Mouse (Mus musculus) CH12.LX (cell line): ENCODE results near the gene Abcb8. TPM values are rescaled to one million over a fixed set of nuclear protein-coding genes. Genes with fewer than 3 reads are reported as not detected.

Source experiments
- DNase-seq: peaks from one replicate; pipeline ENCODE4 v3.0.0-alpha.2; 2013; ENCODE audit errors: extremely low read depth
- H3K27ac ChIP-seq: 2 replicates; pipeline ENCODE4 v1.5.1; 2012; ENCODE audit warnings: low read depth, mild to moderate bottlenecking, control low read depth, moderate library complexity; ENCODE audit not compliant: insufficient read depth
- H3K27me3 ChIP-seq: replicated peaks from 2 replicates; pipeline ENCODE3; 2012; ENCODE audit warnings: inconsistent platforms
- H3K36me3 ChIP-seq, 2 experiments: replicated peaks in 1 of 2; 2 replicates each; pipeline versions ENCODE3 to v1.6.1; 2012; ENCODE audit warnings: inconsistent platforms in 1 of 2, low read length in 1 of 2, mild to moderate bottlenecking in 1 of 2, mixed read lengths in 1 of 2, moderate library complexity in 1 of 2; ENCODE audit not compliant: control insufficient read depth in 1 of 2, insufficient read depth in 1 of 2
- H3K4me1 ChIP-seq, 2 experiments: 2 replicates each; pipeline ENCODE4 v1.6.1; 2012; ENCODE audit warnings: inconsistent platforms in 1 of 2, moderate library complexity in 1 of 2; ENCODE audit not compliant: insufficient read depth in 2 of 2, control insufficient read depth in 1 of 2
- H3K4me2 ChIP-seq: 2 replicates; pipeline ENCODE4 v1.6.1; 2012; ENCODE audit warnings: low read depth, mild to moderate bottlenecking, control low read depth; ENCODE audit not compliant: poor library complexity, insufficient read depth, severe bottlenecking
- H3K4me3 ChIP-seq, 3 experiments: fragments of 150-350 bp in 1 of 3; sonication (generic) in 1 of 3; replicated peaks in 1 of 3; 2 replicates each; pipeline versions ENCODE3 to v1.5.1; 2011 to 2012; ENCODE audit warnings: low read depth in 2 of 3, low read length in 2 of 3, mild to moderate bottlenecking in 2 of 3, moderate library complexity in 2 of 3, control low read depth in 1 of 3, improper control_type of control experiment in 1 of 3, inconsistent platforms in 1 of 3, mixed read lengths in 1 of 3; ENCODE audit not compliant: poor library complexity in 1 of 3
- H3K79me2 ChIP-seq: replicated peaks from 2 replicates; pipeline ENCODE4 v1.6.1; 2012; ENCODE audit warnings: mild to moderate bottlenecking, moderate library complexity; ENCODE audit not compliant: control insufficient read depth, poor library complexity, insufficient read depth, severe bottlenecking; ENCODE audit errors: extremely low read depth
- H3K9ac ChIP-seq: 2 replicates; pipeline ENCODE4 v1.6.1; 2012; ENCODE audit warnings: low read depth, mild to moderate bottlenecking, control low read depth, moderate library complexity; ENCODE audit not compliant: insufficient read depth
- H3K9me3 ChIP-seq: replicated peaks from 2 replicates; pipeline ENCODE3; 2012; ENCODE audit warnings: low read length, inconsistent platforms, mixed read lengths
- CHD1 ChIP-seq: IDR thresholded peaks from 2 replicates; pipeline ENCODE4 v1.6.1; 2012; ENCODE audit warnings: low read depth, low read length, improper control_type of control experiment, inconsistent platforms
- CHD2 ChIP-seq: IDR thresholded peaks from 2 replicates; pipeline ENCODE4 v1.6.1; 2011; ENCODE audit warnings: low read length, improper control_type of control experiment
- CTCF ChIP-seq, 2 experiments: IDR thresholded peaks in 1 of 2; conservative IDR thresholded peaks in 1 of 2; 2 replicates each; pipeline ENCODE4 v1.5.1; 2011 to 2012; ENCODE audit warnings: low read depth in 2 of 2, low read length in 2 of 2, improper control_type of control experiment in 1 of 2, inconsistent platforms in 1 of 2, mild to moderate bottlenecking in 1 of 2, moderate library complexity in 1 of 2
- ETS1 ChIP-seq: conservative IDR thresholded peaks from 2 replicates; pipeline ENCODE4 v1.6.1; 2012; ENCODE audit warnings: low read depth, mild to moderate bottlenecking, inconsistent platforms, low read length, improper control_type of control experiment, moderate library complexity
- MAX ChIP-seq: IDR thresholded peaks from 2 replicates; pipeline ENCODE4 v1.6.1; 2011; ENCODE audit warnings: low read length, improper control_type of control experiment
- MEF2A ChIP-seq: IDR thresholded peaks from 2 replicates; pipeline ENCODE4 v1.6.1; 2014; ENCODE audit warnings: low read depth, mild to moderate bottlenecking, inconsistent platforms, low read length, improper control_type of control experiment, borderline replicate concordance
- PAX5 ChIP-seq: IDR thresholded peaks from 2 replicates; pipeline ENCODE4 v1.6.1; 2012; ENCODE audit warnings: low read length, inconsistent platforms, mixed read lengths
- RAD21 ChIP-seq: IDR thresholded peaks from 2 replicates; pipeline ENCODE4 v1.6.1; 2011; ENCODE audit warnings: low read depth, mild to moderate bottlenecking, low read length, improper control_type of control experiment, moderate library complexity
- RCOR1 ChIP-seq: conservative IDR thresholded peaks from 2 replicates; pipeline ENCODE4 v1.6.1; 2012; ENCODE audit warnings: low read depth, mild to moderate bottlenecking, inconsistent platforms, low read length, improper control_type of control experiment
- SIN3A ChIP-seq: IDR thresholded peaks from 2 replicates; pipeline ENCODE4 v1.6.1; 2012; ENCODE audit warnings: low read length, improper control_type of control experiment, inconsistent platforms
- TBP ChIP-seq: conservative IDR thresholded peaks from 2 replicates; pipeline ENCODE4 v1.6.1; 2011; ENCODE audit warnings: low read depth, low read length, improper control_type of control experiment
- TCF12 ChIP-seq: IDR thresholded peaks from 2 replicates; pipeline ENCODE4 v1.6.1; 2014; ENCODE audit warnings: low read depth, mild to moderate bottlenecking, inconsistent platforms, low read length, improper control_type of control experiment
- USF1 ChIP-seq: IDR thresholded peaks from 2 replicates; pipeline ENCODE4 v1.6.1; 2014; ENCODE audit warnings: low read depth, mild to moderate bottlenecking, inconsistent platforms, low read length, improper control_type of control experiment
- ZKSCAN1 ChIP-seq: IDR thresholded peaks from 2 replicates; pipeline ENCODE4 v1.6.1; 2012; ENCODE audit warnings: low read depth, inconsistent platforms, low read length, improper control_type of control experiment, borderline replicate concordance
- dilution Hi-C: fragments of 300-500 bp; cut with MboI; formaldehyde crosslinking; loops from 2 replicates; pipeline ENCODE4 v1.14.3; 2020; ENCODE audit warnings: low sequenced_read_pairs; ENCODE audit not compliant: extremely low pct_unique_long_range_greater_than_20kb, extremely low pct_ligation_motif_present
- in situ Hi-C: fragments of 300-500 bp; cut with MboI; formaldehyde crosslinking; loops from 3 replicates; pipeline ENCODE4 v1.14.3; 2019; ENCODE audit warnings: low sequenced_read_pairs, low pct_ligation_motif_present, low pct_unique_long_range_greater_than_20kb, mixed read lengths
- polyA plus RNA-seq: library from polyadenylated mRNA; unstranded; fragments of >175 nt; gene quantifications from 2 replicates; pipeline ENCODE4 v1.2.1, GENCODE M21; 2012; ENCODE audit warnings: low read depth; ENCODE audit not compliant: insufficient read length
- total RNA-seq, 2 experiments: library from RNA; depleted of rRNA; stranded (reverse); fragments of 300-350 nt in 1 of 2; fragments of >200 nt in 1 of 2; gene quantifications; 2 replicates each; pipeline ENCODE4 v1.2.3; 2012 to 2014

Abcb8 gene
- total and polyA plus RNA-seq, 3 experiments: 31.0 to 58.7 (median 45.4) TPM

DNA sequence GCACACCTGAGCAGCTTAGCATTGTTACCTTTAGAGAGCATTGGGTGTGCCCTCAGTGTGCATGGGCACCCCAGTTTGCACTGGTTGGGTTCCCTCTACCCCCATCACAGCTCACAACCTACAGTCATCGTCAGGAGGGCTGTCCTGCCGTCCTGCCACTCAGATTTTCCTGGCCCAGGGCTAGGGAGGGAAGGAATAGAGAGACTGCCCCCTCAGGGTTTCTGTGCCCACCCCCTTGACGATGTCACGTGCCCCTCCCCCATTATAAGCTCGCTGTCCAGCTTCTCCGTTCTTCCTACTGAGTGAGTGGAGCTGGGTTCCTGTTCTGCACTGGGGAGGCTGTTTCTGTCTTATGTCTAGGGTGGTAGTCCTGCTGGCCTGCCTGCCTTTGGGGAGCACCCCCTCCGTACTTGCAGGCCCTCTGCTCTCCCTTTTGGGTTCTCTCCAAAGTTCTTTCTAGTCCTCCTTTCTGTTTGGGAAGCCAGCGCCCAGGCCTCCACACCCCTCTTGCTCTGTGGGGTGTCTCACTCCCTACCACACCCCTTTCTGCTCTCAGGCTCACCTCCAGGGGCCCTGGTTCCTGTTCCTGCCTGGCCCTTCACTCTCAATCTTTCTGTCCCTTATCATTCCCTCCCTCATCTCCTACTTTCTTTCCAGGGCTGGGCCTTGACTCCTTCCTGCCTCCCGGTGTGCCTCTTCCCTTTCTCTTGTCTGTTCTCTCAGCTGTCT, 33.3 kb downstream of the Abcb8 start:
- no peak overlapping the region for H3K4me3 ChIP-seq
- no peak overlapping the region for H3K27ac ChIP-seq
- TF ChIP-seq ETS1 (no peak), ZKSCAN1 (no peak)
- peaks cover 25 to 43% of the 10 kb centered on the region in 2 experiments for H3K36me3 ChIP-seq
- H3K9ac ChIP-seq: no peak overlapping the region
- dilution Hi-C loops: no loop called here
- DNase-seq: no peak
- H3K27me3 ChIP-seq: no peaks in the 10 kb centered on the region
- no peaks in the 10 kb centered on the region for H3K9me3 ChIP-seq
- in situ Hi-C loops: no loop called here
- peaks cover 10% of the 10 kb centered on the region; the same call in 1 of the 2 replicates for H3K79me2 ChIP-seq
- no peak overlapping the region for H3K4me2 ChIP-seq
- H3K4me1 ChIP-seq: peaks cover 16 to 39% of the 10 kb centered on the region in 2 experiments

GRCm38 (mm10) chr5:24427285-24427633, 33.8 kb downstream of the Abcb8 start:
- Histone ChIP-seq H3K36me3 (peaks cover 30 to 46% of the 10 kb centered on the region in 2 experiments), H3K4me3 (no peak overlapping the region), H3K27ac (no peak overlapping the region), H3K79me2 (peaks cover 10% of the 10 kb centered on the region; the same call in 1 of the 2 replicates), H3K9me3 (no peaks in the 10 kb centered on the region), H3K27me3 (no peaks in the 10 kb centered on the region), H3K4me1 (peaks cover 16 to 34% of the 10 kb centered on the region in 2 experiments), H3K9ac (no peak overlapping the region), H3K4me2 (no peak overlapping the region)
- no peak for DNase-seq
- in situ Hi-C loops: no loop called here
- TF ChIP-seq USF1 (no peak), TCF12 (no peak), TBP (no peak), PAX5 (no peak), ETS1 (no peak), SIN3A (no peak), RAD21 (no peak), CHD1 (no peak), MEF2A (no peak), RCOR1 (no peak), CTCF (conservative IDR thresholded peaks at IDR 0.05 in 1 of 2, IDR thresholded peaks at IDR 0.05 in 1 of 2; ENCODE audit: low read depth in 2 of 2, low read length in 2 of 2) (no peak), CHD2 (no peak), MAX (no peak)
- dilution Hi-C loops: no loop called here
